Mouse (Mus musculus) embryonic facial prominence, embryonic 12.5 days (tissue): Measurements from ENCODE around the gene Cd300c. TPM values are rescaled to one million over a fixed set of nuclear protein-coding genes. Genes with fewer than 3 reads are reported as not detected.
"Not testable (repeated sequence)": the region's sequence is repeated elsewhere in the genome, so short reads cannot be mapped to it uniquely, and the experiment has no call there.

Experiments used
- ATAC-seq: fragments of 200-750 bp; cut with Nextera tagmentation; 2 replicates; pipeline ENCODE4 v1.8.0; 2017; ENCODE audit not compliant: insufficient number of reproducible peaks, insufficient read depth, low FRiP score, low TSS enrichment
- H3K27ac ChIP-seq: fragments of 300-500 bp; sonication (generic); 2 replicates; pipeline ENCODE4 v1.5.1; 2016; ENCODE audit warnings: mild to moderate bottlenecking
- H3K27me3 ChIP-seq: fragments of 300-500 bp; sonication (generic); 2 replicates; pipeline ENCODE4 v1.6.1; 2016; ENCODE audit warnings: mild to moderate bottlenecking, moderate library complexity
- H3K36me3 ChIP-seq: fragments of 300-500 bp; sonication (generic); 2 replicates; pipeline ENCODE4 v1.6.1; 2016; ENCODE audit warnings: mild to moderate bottlenecking
- H3K4me1 ChIP-seq: fragments of 300-500 bp; sonication (generic); 2 replicates; pipeline ENCODE4 v1.6.1; 2016
- H3K4me2 ChIP-seq: fragments of 300-500 bp; sonication (generic); replicated peaks from 2 replicates; pipeline ENCODE4 v1.6.1; 2016; ENCODE audit warnings: mild to moderate bottlenecking, moderate library complexity
- H3K4me3 ChIP-seq: fragments of 300-500 bp; sonication (generic); 2 replicates; pipeline ENCODE4 v1.5.1; 2016; ENCODE audit warnings: mild to moderate bottlenecking
- H3K9ac ChIP-seq: fragments of 300-500 bp; sonication (generic); 2 replicates; pipeline ENCODE4 v1.6.1; 2016; ENCODE audit warnings: mild to moderate bottlenecking, moderate library complexity
- H3K9me3 ChIP-seq: fragments of 300-500 bp; sonication (generic); 2 replicates; pipeline ENCODE4 v1.6.1; 2016; ENCODE audit warnings: mild to moderate bottlenecking, moderate library complexity
- WGBS: fragments of 180-500 bp; shearing (Covaris S2); methylation state at CpG from one replicate; pipeline ENCODE4 v1.1.7; 2016; 5-methylcytosine and 5-hydroxymethylcytosine counted together
- polyA plus RNA-seq: library from polyadenylated mRNA; unstranded; fragments of >200 nt; fragmentation: Nextera tagmentation; extraction: Ambion mirVana; gene quantifications from 2 replicates; pipeline ENCODE4 v1.2.1, GENCODE M21; 2016

The Cd300c gene
- polyA plus RNA-seq, result not detected in 2 replicates

DNA sequence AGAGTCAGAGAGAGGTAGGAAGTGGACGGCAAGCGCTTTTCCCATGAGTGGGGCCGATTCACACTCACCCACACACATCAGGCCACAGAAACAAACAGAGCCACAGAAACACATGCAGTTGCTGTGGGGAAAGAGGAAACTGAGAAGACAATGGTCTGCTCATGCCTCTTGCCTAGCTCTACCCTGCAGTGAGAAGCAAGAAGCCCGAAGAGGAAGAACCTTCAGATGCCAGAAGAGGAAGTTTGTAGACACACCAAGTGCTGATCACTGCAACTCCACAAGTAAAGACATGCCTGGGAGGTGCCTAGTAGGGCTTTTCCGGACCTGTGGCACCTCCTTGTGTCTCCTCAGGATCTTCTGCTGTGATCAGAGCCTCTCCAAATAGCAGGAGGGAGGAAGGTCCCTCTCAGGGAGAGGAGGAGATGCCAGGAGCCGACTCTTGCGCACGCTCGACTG, at the start of gene Cd300c:
Gene Cd300c, minus strand, starts transcription at position 406 of the 456 bp plus-strand sequence.
- Histone ChIP-seq H3K36me3 (no peaks in the 10 kb centered on the region), H3K27me3 (no peaks in the 10 kb centered on the region), H3K4me3 (no peak within 1 kb of the TSS), H3K9me3 (peaks cover 6% of the 10 kb centered on the region; the same call in 1 of the 2 replicates), H3K4me2 (no peak within 1 kb of the TSS), H3K9ac (no peak within 1 kb of the TSS), H3K27ac (no peak within 1 kb of the TSS), H3K4me1 (no peaks in the 10 kb centered on the region)
- no peak for ATAC-seq
- WGBS, result 73% methylated on average over 9 of the region's 9 CpGs

DNA sequence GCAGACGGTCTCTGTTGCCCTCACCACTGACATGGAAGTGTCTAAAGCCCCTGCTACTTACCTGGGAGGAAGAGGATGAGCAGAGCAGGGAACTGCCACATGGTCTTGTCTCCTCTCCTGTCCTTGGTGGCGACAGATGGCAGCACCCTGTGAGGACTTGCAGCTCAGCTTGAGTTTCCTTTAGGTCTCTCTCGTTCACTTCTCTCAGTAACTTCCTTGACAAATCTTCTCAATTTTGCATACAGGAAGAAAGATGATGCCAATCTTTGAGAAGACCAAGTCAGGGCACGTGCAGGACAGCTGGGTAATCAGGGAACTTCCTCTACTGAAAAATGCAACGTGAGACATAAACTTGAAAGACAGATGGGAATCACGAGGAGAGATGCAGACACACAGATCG, 47.1 kb upstream of the Cd300c start, which contains the start of gene Cd300ld2:
Gene Cd300ld2, minus strand, starts transcription at position 101 of the 400 bp plus-strand sequence.
- WGBS, result no CpG with 5 or more reads among the region's 7 CpGs
- not testable (repeated sequence) for H3K36me3 ChIP-seq, H3K27me3 ChIP-seq, H3K9ac ChIP-seq, ATAC-seq, H3K4me3 ChIP-seq, H3K9me3 ChIP-seq, H3K4me2 ChIP-seq, H3K27ac ChIP-seq, H3K4me1 ChIP-seq

DNA sequence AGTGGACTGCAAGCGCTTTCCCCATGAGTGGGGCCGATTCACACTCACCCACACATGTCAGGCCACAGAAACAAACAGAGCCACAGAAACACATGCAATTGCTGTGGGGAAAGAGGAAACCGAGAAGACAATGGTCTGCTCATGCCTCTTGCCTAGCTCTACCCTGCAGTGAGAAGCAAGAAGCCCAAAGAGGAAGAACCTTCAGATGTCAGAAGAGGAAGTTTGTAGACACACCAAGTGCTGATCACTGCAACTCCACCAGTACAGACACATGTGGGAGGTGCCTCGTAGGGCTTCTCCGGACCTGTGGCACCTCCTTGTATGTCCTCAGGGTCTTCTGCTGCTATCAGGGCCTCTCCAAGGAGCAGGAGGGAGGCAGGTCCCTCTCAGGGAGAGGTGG, 35.1 kb upstream of the Cd300c start:
- 82% methylated on average over 5 of the region's 5 CpGs for WGBS
- no peak for ATAC-seq
- Histone ChIP-seq H3K4me3 (no peak overlapping the region), H3K9ac (no peak overlapping the region), H3K36me3 (no peaks in the 10 kb centered on the region), H3K4me2 (no peak overlapping the region), H3K4me1 (no peaks in the 10 kb centered on the region), H3K27ac (no peak overlapping the region), H3K27me3 (peaks cover 3% of the 10 kb centered on the region; the same call in 1 of the 2 replicates), H3K9me3 (no peaks in the 10 kb centered on the region)

DNA sequence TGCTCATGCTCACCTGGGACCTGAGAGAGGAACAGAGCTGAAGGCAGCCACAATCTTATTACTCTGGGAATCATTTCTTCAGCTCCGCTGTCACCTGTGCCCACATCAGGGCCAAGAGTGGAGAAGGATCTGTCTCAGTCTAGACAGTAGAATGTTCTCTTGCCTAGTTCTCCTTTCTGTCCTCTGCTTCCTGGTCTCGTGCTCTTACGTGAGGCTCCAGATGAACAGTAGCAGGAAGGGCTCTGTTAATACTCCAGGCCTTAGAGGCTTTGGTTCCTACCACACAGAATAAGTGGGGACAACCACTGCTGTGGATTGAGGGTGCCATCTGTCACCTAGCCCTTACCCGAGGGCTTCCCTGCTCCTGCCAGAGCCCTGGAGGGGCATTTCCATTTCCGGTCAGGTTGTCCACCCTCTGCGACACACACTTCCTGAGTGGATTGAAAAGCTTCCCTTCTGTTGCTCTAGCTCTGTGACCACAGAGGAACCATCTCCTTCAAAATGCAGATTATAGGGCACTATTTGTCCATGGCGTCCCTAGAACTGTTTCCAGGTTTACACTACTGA, 32.6 kb upstream of the Cd300c start, which contains the start of gene Cd300c2:
Gene Cd300c2, minus strand, starts transcription at position 407 of the 567 bp plus-strand sequence.
- ATAC-seq, result no peak
- Histone ChIP-seq H3K27ac (no peak within 1 kb of the TSS), H3K27me3 (peaks cover 3% of the 10 kb centered on the region; the same call in 1 of the 2 replicates), H3K36me3 (no peaks in the 10 kb centered on the region), H3K4me1 (no peaks in the 10 kb centered on the region), H3K9me3 (no peaks in the 10 kb centered on the region), H3K9ac (no peak within 1 kb of the TSS), H3K4me2 (no peak within 1 kb of the TSS), H3K4me3 (no peak within 1 kb of the TSS)
- WGBS, result 83% methylated on average over 7 of the region's 7 CpGs

DNA sequence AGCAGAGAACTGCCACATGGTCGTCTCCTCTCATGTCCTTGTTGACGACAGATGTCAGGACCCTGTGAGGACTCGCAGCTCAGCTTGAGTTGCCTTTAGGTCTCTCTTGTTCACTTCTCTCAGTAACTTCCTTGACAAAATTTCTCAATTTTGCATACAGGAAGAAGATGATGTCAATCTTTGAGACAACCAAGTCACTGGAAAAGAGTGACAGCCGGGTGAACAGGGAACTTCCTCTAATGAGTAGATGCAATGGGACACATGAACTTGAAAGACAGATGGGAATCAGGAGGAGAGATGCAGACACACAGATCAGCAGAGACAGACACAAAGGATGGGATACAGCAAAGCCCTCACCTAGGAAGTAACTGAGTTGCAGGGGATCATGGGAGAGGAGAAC, 20.8 kb upstream of the Cd300c start, which contains the start of gene Cd300ld:
Gene Cd300ld, minus strand, starts transcription at position 130 of the 400 bp plus-strand sequence.
- Histone ChIP-seq H3K9me3 (no peaks in the 10 kb centered on the region), H3K27ac (no peak within 1 kb of the TSS), H3K36me3 (no peaks in the 10 kb centered on the region), H3K9ac (no peak within 1 kb of the TSS), H3K4me3 (no peak within 1 kb of the TSS), H3K4me1 (no peaks in the 10 kb centered on the region; the same call in 1 of the 2 replicates), H3K4me2 (no peak within 1 kb of the TSS), H3K27me3 (no peaks in the 10 kb centered on the region)
- 78% methylated on average over 4 of the region's 4 CpGs for WGBS
- no peak for ATAC-seq

DNA sequence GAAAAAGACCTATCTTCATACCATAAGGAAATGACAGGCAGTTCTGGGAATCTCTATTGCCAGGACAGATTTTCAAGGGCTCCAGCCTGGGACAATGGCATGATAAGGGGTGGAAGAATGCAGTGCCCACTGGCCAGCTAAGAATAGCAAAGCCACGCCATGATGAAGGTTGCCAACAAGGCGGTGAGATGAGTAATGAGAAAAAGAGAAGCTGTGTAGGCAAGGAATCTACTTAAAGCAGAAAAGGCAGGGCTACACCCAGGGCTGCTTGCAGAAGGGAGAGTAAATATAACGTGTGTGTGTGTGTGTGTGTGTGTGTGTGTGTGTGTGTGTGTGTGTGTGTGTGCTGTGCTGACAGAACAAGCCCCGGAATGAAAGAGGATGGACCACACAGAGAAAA, 12.9 kb upstream of the Cd300c start:
- Histone ChIP-seq H3K36me3 (no peaks in the 10 kb centered on the region), H3K9me3 (peaks cover 16% of the 10 kb centered on the region), H3K27me3 (no peaks in the 10 kb centered on the region), H3K4me1 (no peaks in the 10 kb centered on the region; the same call in 1 of the 2 replicates), H3K9ac (no peak overlapping the region), H3K4me2 (no peak overlapping the region), H3K27ac (no peak overlapping the region), H3K4me3 (no peak overlapping the region)
- ATAC-seq, result no peak
- WGBS, result 71% methylated on average over 3 of the region's 4 CpGs

DNA sequence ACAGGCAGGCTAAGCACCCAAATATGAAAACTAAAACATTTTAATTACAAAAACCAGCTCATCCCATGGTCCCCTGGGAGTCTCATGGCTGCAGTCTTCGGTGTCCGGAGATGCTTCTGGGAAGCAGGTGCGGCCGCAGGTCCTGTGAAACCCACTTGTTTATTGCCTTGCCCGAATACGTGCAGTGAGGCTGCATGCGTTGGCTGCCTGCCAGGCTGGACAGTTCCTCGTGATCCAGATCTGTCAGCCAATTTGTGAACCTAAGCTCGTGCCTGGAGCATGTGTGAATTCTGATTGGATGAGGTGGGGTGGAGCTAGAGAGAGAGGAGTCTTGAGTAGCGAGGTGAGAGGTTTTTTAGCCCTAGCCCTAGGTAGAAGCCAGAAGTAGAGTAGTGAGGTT, 3.8 kb upstream of the Cd300c start:
- no peaks in the 10 kb centered on the region for H3K27me3 ChIP-seq
- ATAC-seq, result no peak
- 87% methylated on average over 10 of the region's 10 CpGs for WGBS
- no peak overlapping the region for H3K27ac ChIP-seq
- H3K4me1 ChIP-seq, result no peaks in the 10 kb centered on the region
- H3K4me2 ChIP-seq, result no peak overlapping the region
- no peak overlapping the region for H3K4me3 ChIP-seq
- H3K36me3 ChIP-seq, result no peaks in the 10 kb centered on the region
- H3K9ac ChIP-seq, result no peak overlapping the region
- H3K9me3 ChIP-seq, result peaks cover 6% of the 10 kb centered on the region; the same call in 1 of the 2 replicates

DNA sequence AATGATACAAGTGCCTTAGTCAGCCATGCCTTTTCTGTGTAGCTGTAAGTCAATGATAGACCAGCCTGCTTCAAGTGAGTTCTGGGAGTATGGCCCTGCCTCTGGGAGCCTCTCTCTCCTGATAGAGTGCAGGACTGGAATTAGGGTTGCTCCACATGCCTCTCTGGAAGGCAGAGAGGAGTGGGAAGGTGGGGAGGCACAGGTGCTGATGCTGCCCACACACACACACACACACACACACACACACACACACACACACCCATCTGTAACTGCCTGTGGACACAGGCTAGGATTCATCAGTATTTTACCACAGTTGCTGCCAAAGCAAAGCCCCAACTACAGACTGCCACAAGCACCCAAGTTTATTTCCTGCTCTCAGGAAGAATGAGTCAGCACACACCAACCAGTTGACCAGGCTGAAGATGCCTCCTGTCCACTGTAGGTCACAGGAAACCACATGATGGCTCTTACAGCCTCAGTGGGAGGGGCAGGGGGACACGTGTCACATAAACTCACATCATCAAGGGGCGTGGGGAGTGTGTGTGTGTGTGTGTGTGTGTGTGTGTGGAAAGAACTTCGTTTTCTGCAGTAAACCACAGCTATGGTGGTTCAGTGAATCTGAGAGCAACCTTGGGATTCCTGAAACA, 3.7 kb downstream of the Cd300c start:
- Histone ChIP-seq H3K4me3 (no peak overlapping the region), H3K27me3 (no peaks in the 10 kb centered on the region), H3K36me3 (no peaks in the 10 kb centered on the region), H3K27ac (no peak overlapping the region), H3K4me2 (no peak overlapping the region), H3K9me3 (no peaks in the 10 kb centered on the region), H3K9ac (no peak overlapping the region), H3K4me1 (no peaks in the 10 kb centered on the region)
- no peak for ATAC-seq
- WGBS, result 60% methylated on average over 3 of the region's 3 CpGs

DNA sequence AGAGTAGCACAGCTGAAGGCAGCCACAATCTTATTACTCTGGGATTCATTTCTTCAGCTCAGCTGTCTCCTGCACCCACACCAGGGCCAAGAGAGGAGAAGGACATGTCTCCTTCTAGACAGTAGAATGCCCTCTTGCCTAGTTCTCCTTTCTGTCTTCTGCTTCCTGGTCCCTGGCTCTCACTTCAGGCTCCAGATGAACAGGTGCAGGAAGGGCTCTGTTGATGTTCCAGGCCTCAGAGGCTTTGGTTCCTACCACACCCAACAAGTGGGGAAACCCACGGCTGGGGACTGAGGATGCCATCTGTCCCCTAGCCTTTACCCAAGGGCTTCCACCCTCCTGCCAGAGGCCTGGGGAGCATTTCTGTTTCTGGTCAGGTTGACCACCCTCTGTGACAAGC, 8.6 kb downstream of the Cd300c start:
- Histone ChIP-seq H3K4me3 (no peak overlapping the region), H3K4me1 (no peaks in the 10 kb centered on the region), H3K9ac (no peak overlapping the region), H3K4me2 (no peak overlapping the region), H3K27me3 (no peaks in the 10 kb centered on the region), H3K9me3 (no peaks in the 10 kb centered on the region), H3K36me3 (no peaks in the 10 kb centered on the region), H3K27ac (no peak overlapping the region)
- 76% methylated on average over 1 of the region's 1 CpGs for WGBS
- no peak for ATAC-seq

DNA sequence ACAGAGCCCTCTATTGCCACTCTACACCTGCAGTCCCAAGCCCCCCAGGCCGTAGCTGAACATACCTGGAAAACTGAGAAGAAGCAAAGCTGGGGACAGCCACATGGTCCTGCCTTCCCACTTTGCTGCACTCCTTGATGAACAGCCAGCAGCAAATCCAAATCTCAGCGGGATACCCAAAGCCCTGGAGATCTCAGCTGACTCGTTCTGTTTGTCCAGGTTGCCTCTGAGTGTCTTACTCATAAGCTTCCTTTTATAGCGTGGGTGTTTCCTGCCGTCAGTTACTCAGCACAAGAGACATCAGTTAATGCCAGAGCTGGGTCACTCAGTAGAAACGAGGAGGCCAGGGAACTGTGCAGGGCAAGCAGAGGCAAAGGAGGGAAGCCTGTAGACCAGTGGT, 34.8 kb downstream of the Cd300c start, which contains the start of gene Cd300lb:
Gene Cd300lb, minus strand, starts transcription at position 243 of the 400 bp plus-strand sequence.
- Histone ChIP-seq H3K4me1 (no peaks in the 10 kb centered on the region), H3K36me3 (no peaks in the 10 kb centered on the region), H3K9ac (no peak within 1 kb of the TSS), H3K27me3 (no peaks in the 10 kb centered on the region), H3K4me3 (no peak within 1 kb of the TSS), H3K9me3 (no peaks in the 10 kb centered on the region), H3K4me2 (no peak within 1 kb of the TSS), H3K27ac (no peak within 1 kb of the TSS)
- 59% methylated on average over 6 of the region's 6 CpGs for WGBS
- ATAC-seq, result no peak

DNA sequence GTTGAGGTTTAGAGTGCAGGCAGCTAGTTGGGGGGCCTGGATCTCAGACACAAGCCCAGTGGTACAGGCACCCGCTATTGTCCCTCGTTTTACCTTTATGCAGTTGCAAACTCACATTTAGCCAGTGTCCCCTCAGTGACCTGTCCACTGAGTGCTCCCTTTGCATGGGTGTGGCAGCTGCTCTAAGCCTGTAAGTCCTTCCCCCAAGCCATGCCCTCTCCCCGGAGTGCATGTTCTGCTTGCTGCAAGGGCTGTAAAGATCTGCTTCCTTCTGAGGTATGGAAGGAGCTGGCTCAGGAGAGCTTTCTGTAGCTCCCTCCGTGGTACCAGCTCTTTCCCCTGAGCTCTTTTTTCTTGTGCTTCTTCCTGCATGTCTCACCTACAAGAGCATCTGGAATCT, 35.4 kb downstream of the Cd300c start:
- 77% methylated on average over 4 of the region's 4 CpGs for WGBS
- Histone ChIP-seq H3K27me3 (no peaks in the 10 kb centered on the region), H3K4me3 (no peak overlapping the region), H3K4me1 (no peaks in the 10 kb centered on the region), H3K4me2 (no peak overlapping the region), H3K9me3 (no peaks in the 10 kb centered on the region), H3K36me3 (no peaks in the 10 kb centered on the region), H3K9ac (no peak overlapping the region), H3K27ac (no peak overlapping the region)
- ATAC-seq, result no peak

DNA sequence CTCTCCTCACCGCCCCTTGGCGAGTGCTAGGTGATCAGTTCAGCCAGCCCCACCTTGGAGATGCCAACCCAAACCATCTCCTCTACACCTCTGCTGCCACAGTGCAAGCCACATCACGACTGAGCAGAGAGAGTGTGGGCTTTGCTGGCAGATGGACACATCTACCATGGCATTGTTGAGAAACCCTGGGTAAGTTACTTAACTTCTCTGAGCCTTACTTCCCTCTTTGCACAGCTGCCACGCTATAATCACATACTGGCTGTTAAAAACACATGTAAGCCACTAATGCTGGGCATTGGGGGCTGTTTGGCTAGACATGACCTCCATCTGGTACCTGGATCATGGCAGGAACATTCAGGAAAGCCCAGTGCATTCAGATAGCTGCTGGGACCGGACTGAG, 37.9 kb downstream of the Cd300c start:
- no peak overlapping the region for H3K4me3 ChIP-seq
- no peak for ATAC-seq
- WGBS, result 73% methylated on average over 5 of the region's 5 CpGs
- H3K27me3 ChIP-seq, result no peaks in the 10 kb centered on the region
- no peak overlapping the region for H3K4me2 ChIP-seq
- H3K36me3 ChIP-seq, result no peaks in the 10 kb centered on the region
- no peak overlapping the region for H3K9ac ChIP-seq
- H3K9me3 ChIP-seq, result no peaks in the 10 kb centered on the region
- H3K4me1 ChIP-seq, result no peaks in the 10 kb centered on the region
- H3K27ac ChIP-seq, result no peak overlapping the region
